Mouse (Mus musculus) liver, embryonic 13.5 days (tissue): ENCODE results near the gene 1700003E16Rik. TPM values are rescaled to one million over a fixed set of nuclear protein-coding genes. Genes with fewer than 3 reads are reported as not detected.

ENCODE experiments used
- ATAC-seq: fragments of 200-750 bp; cut with Nextera tagmentation; 2 replicates; pipeline ENCODE4 v1.8.0; 2017; ENCODE audit warnings: low read depth, mild to moderate bottlenecking, moderate number of reproducible peaks, moderate library complexity
- DNase-seq: peaks from one replicate; pipeline ENCODE4 v3.0.0; 2022
- H3K27ac ChIP-seq: fragments of 300-500 bp; sonication (generic); 2 replicates; pipeline ENCODE4 v1.5.1; 2015; ENCODE audit warnings: moderate library complexity, mild to moderate bottlenecking, inconsistent platforms
- H3K27me3 ChIP-seq: fragments of 300-500 bp; sonication (generic); 2 replicates; pipeline ENCODE4 v1.6.1; 2015; ENCODE audit warnings: mild to moderate bottlenecking, inconsistent platforms
- H3K36me3 ChIP-seq: fragments of 300-500 bp; sonication (generic); 2 replicates; pipeline ENCODE4 v1.6.1; 2015; ENCODE audit warnings: mild to moderate bottlenecking, inconsistent platforms
- H3K4me1 ChIP-seq: fragments of 300-500 bp; sonication (generic); replicated peaks from 2 replicates; pipeline ENCODE4 v1.6.1; 2015; ENCODE audit warnings: inconsistent platforms
- H3K4me2 ChIP-seq: fragments of 300-500 bp; sonication (generic); 2 replicates; pipeline ENCODE4 v1.6.1; 2015; ENCODE audit warnings: inconsistent platforms, mild to moderate bottlenecking, moderate library complexity
- H3K4me3 ChIP-seq: fragments of 300-500 bp; sonication (generic); replicated peaks from 2 replicates; pipeline ENCODE4 v1.5.1; 2015; ENCODE audit warnings: mild to moderate bottlenecking, inconsistent platforms
- H3K9ac ChIP-seq: fragments of 300-500 bp; sonication (generic); 2 replicates; pipeline ENCODE4 v1.6.1; 2015; ENCODE audit warnings: mild to moderate bottlenecking, inconsistent platforms
- H3K9me3 ChIP-seq: fragments of 300-500 bp; sonication (generic); replicated peaks from 2 replicates; pipeline ENCODE4 v1.6.1; 2016; ENCODE audit warnings: inconsistent platforms
- WGBS: fragments of 180-500 bp; shearing (Covaris S2); methylation state at CpG from one replicate; pipeline ENCODE4 v1.1.7; 2015; ENCODE audit not compliant: insufficient replicate concordance; 5-methylcytosine and 5-hydroxymethylcytosine counted together
- polyA plus RNA-seq: library from polyadenylated mRNA; unstranded; fragments of >200 nt; fragmentation: Nextera tagmentation; extraction: Ambion mirVana; gene quantifications from 2 replicates; pipeline ENCODE4 v1.2.1, GENCODE M21; 2015

Gene 1700003E16Rik
- polyA plus RNA-seq, 1 experiment from 2014 or later, result 0.15 TPM

- H3K9me3 ChIP-seq, result no peaks in the 10 kb centered on the region
- no peak overlapping the region for H3K9ac ChIP-seq
- no peak for ATAC-seq
- H3K4me3 ChIP-seq, result no peak overlapping the region
- no peak for DNase-seq
- no peaks in the 10 kb centered on the region for H3K36me3 ChIP-seq
- H3K27me3 ChIP-seq, result no peaks in the 10 kb centered on the region
- H3K4me1 ChIP-seq, result no peaks in the 10 kb centered on the region
- no peak overlapping the region for H3K4me2 ChIP-seq
- H3K27ac ChIP-seq, result no peak overlapping the region
- 74% methylated on average over 2 of the region's 2 CpGs for WGBS
Measured at GRCm38 (mm10) chr6:83210495-83210894, 54.3 kb downstream of the 1700003E16Rik start.

- Histone ChIP-seq H3K9me3 (no peaks in the 10 kb centered on the region), H3K4me2 (no peak overlapping the region), H3K4me3 (no peak overlapping the region), H3K27ac (no peak overlapping the region), H3K27me3 (no peaks in the 10 kb centered on the region), H3K36me3 (no peaks in the 10 kb centered on the region), H3K4me1 (no peaks in the 10 kb centered on the region), H3K9ac (no peak overlapping the region)
- DNase-seq (no peak), ATAC-seq (no peak)
- WGBS, result 34% methylated on average over 5 of the region's 5 CpGs
Measured at GRCm38 (mm10) chr6:83211526-83211925, 55.3 kb downstream of the 1700003E16Rik start.

Other genes with a start within 250 kb of the 1700003E16Rik start
- 0.05 TPM in 1 of 2 replicates, not detected in the other for gene Sema4f, start 216.6 kb upstream of the 1700003E16Rik start, polyA plus RNA-seq
- 10.3 and 15.7 TPM in 2 replicates for gene M1ap, start 209.5 kb upstream of the 1700003E16Rik start, polyA plus RNA-seq
- 20.1 and 20.2 TPM in 2 replicates for gene Dok1, start 122.9 kb upstream of the 1700003E16Rik start, polyA plus RNA-seq
- gene Loxl3, start 122.2 kb upstream of the 1700003E16Rik start, polyA plus RNA-seq, result 2.1 and 2.2 TPM in 2 replicates
- 186 and 197 TPM in 2 replicates for gene Aup1, start 101.9 kb upstream of the 1700003E16Rik start, polyA plus RNA-seq
- 131 and 132 TPM in 2 replicates for gene Htra2, start 101.1 kb upstream of the 1700003E16Rik start, polyA plus RNA-seq
- 5.3 and 5.6 TPM in 2 replicates for gene Dqx1, start 98.6 kb upstream of the 1700003E16Rik start, polyA plus RNA-seq
- gene Tlx2, start 86.1 kb upstream of the 1700003E16Rik start, polyA plus RNA-seq, result 0.14 TPM in 1 of 2 replicates, not detected in the other
- gene Pcgf1, start 78.5 kb upstream of the 1700003E16Rik start, polyA plus RNA-seq, result 19.3 and 21.2 TPM in 2 replicates
- gene Lbx2, start 70.0 kb upstream of the 1700003E16Rik start, polyA plus RNA-seq, result 0.24 and 0.38 TPM in 2 replicates
- 0.94 and 1.1 TPM in 2 replicates for gene Ccdc142, start 54.8 kb upstream of the 1700003E16Rik start, polyA plus RNA-seq
- 1.1 and 1.3 TPM in 2 replicates for gene Gm42688, start 54.8 kb upstream of the 1700003E16Rik start, polyA plus RNA-seq
- 94.5 and 99.8 TPM in 2 replicates for gene Mrpl53, start 47.4 kb upstream of the 1700003E16Rik start, polyA plus RNA-seq
- 44.9 and 46.7 TPM in 2 replicates for gene Mogs, start 40.9 kb upstream of the 1700003E16Rik start, polyA plus RNA-seq
- 30.4 and 32.3 TPM in 2 replicates for gene Wbp1, start 34.8 kb upstream of the 1700003E16Rik start, polyA plus RNA-seq
- 6.3 and 7.2 TPM in 2 replicates for gene Ino80b, start 31.0 kb upstream of the 1700003E16Rik start, polyA plus RNA-seq
- 10.1 and 11.7 TPM in 2 replicates for gene Rtkn, start 20.9 kb upstream of the 1700003E16Rik start, polyA plus RNA-seq
- 0.60 and 0.67 TPM in 2 replicates for gene Wdr54, start within 50 bp of the 1700003E16Rik start, polyA plus RNA-seq
- gene Dctn1, start 9.5 kb downstream of the 1700003E16Rik start, polyA plus RNA-seq, result 28.0 and 30.7 TPM in 2 replicates
- gene Slc4a5, start 63.4 kb downstream of the 1700003E16Rik start, polyA plus RNA-seq, result 0.86 and 0.89 TPM in 2 replicates
- 90.3 and 106 TPM in 2 replicates for gene Mthfd2, start 169.5 kb downstream of the 1700003E16Rik start, polyA plus RNA-seq
- gene Mob1a, start 169.6 kb downstream of the 1700003E16Rik start, polyA plus RNA-seq, result 36.9 and 46.5 TPM in 2 replicates
- 329 and 343 TPM in 2 replicates for gene Bola3, start 192.7 kb downstream of the 1700003E16Rik start, polyA plus RNA-seq